Mouse (Mus musculus): ENCODE measurements around the gene Nt5c2.

The Nt5c2 gene

GRCm38 (mm10) chr19:46848381-46849268, 166.3 kb downstream of the Nt5c2 start:
- no peak for DNase-seq (ENCODE audit: low read depth, low spot score)

GRCm38 (mm10) chr19:46846459-46846858, 168.5 kb downstream of the Nt5c2 start:
- DNase-seq (ENCODE audit: low read depth, low spot score) = no peak

GRCm38 (mm10) chr19:46846056-46846455, 168.9 kb downstream of the Nt5c2 start:
- DNase-seq (ENCODE audit: low read depth, low spot score) = no peak

- no peak for DNase-seq (ENCODE audit: low read depth, low spot score)
Measured at GRCm38 (mm10) chr19:46843030-46843429, 171.9 kb downstream of the Nt5c2 start.

GRCm38 (mm10) chr19:46841016-46841415, 173.9 kb downstream of the Nt5c2 start:
- DNase-seq (ENCODE audit: low read depth, low spot score) = no peak

GRCm38 (mm10) chr19:46837290-46838079, 177.5 kb downstream of the Nt5c2 start:
- no peak for DNase-seq (ENCODE audit: low read depth, low spot score)

- no peak for DNase-seq (ENCODE audit: low read depth, low spot score)
Measured at GRCm38 (mm10) chr19:46836085-46836484, 178.9 kb downstream of the Nt5c2 start.

GRCm38 (mm10) chr19:46835339-46835738, 179.6 kb downstream of the Nt5c2 start:
- no peak for DNase-seq (ENCODE audit: low read depth, low spot score)

- no peak for DNase-seq (ENCODE audit: low read depth, low spot score)
Measured at GRCm38 (mm10) chr19:46834301-46834700, 180.7 kb downstream of the Nt5c2 start.

Measured in embryo, embryonic 11.5 days (tissue).